Mouse (Mus musculus) megakaryocyte, embryonic 14.5 days (primary cell): Measurements from ENCODE around the gene Gm20388. TPM values are rescaled to one million over a fixed set of nuclear protein-coding genes. Genes with fewer than 3 reads are reported as not detected.
A peak's percentile ranks its signal among the peaks of the same experiment; 100 is the strongest.

ENCODE experiments used
- H3K27me3 ChIP-seq: replicated peaks from 2 replicates; pipeline ENCODE3; 2012; ENCODE audit warnings: inconsistent platforms
- H3K36me3 ChIP-seq: replicated peaks from 2 replicates; pipeline ENCODE3; 2012; ENCODE audit warnings: low read length, inconsistent platforms, mixed read lengths
- H3K4me1 ChIP-seq: 2 replicates; pipeline ENCODE4 v1.6.1; 2012; ENCODE audit warnings: inconsistent platforms
- H3K4me3 ChIP-seq: replicated peaks from 2 replicates; pipeline ENCODE3; 2012; ENCODE audit warnings: moderate library complexity, mild to moderate bottlenecking, inconsistent platforms
- H3K9me3 ChIP-seq: 2 replicates; pipeline ENCODE4 v1.6.1; 2012; ENCODE audit warnings: inconsistent platforms
- FLI1 ChIP-seq: IDR thresholded peaks from 2 replicates; pipeline ENCODE4 v1.6.1; 2012; ENCODE audit warnings: low read length, inconsistent platforms, mixed read lengths
- GATA1 ChIP-seq: IDR thresholded peaks from 3 replicates; pipeline ENCODE4 v1.6.1; 2012; ENCODE audit warnings: mixed read lengths, low read length, inconsistent platforms, borderline replicate concordance
- polyA plus RNA-seq: library from polyadenylated mRNA; stranded (reverse); fragments of >175 nt; gene quantifications from 2 replicates; pipeline ENCODE4 v1.2.3, GENCODE M21; 2012; ENCODE audit warnings: low replicate concordance; ENCODE audit not compliant: insufficient read depth

Gene Gm20388
- polyA plus RNA-seq, 1 experiment = 111 TPM

- peaks cover 34% of the 10 kb centered on the region for H3K4me1 ChIP-seq
- peaks cover 78% of the 10 kb centered on the region for H3K27me3 ChIP-seq
- H3K4me3 ChIP-seq = peak overlapping the region; percentile 70
Measured at GRCm38 (mm10) chr8:122864719-122865129, 2954.1 kb downstream of the Gm20388 start.

GRCm38 (mm10) chr8:122865441-122865840, 2954.8 kb downstream of the Gm20388 start:
- Histone ChIP-seq H3K4me1 (peaks cover 40% of the 10 kb centered on the region), H3K36me3 (no peaks in the 10 kb centered on the region), H3K27me3 (peaks cover 75% of the 10 kb centered on the region), H3K4me3 (peak overlapping the region; percentile 59), H3K9me3 (no peaks in the 10 kb centered on the region)
- no peak for TF ChIP-seq FLI1
- no peak for TF ChIP-seq GATA1

More at GRCm38 (mm10) chr8:122864719-122865129, 2954.1 kb downstream of the Gm20388 start:
- no peaks in the 10 kb centered on the region for H3K36me3 ChIP-seq
- no peaks in the 10 kb centered on the region for H3K9me3 ChIP-seq
- no peak for TF ChIP-seq GATA1
- TF ChIP-seq FLI1 = no peak

- no peaks in the 10 kb centered on the region for H3K36me3 ChIP-seq
- H3K9me3 ChIP-seq = no peaks in the 10 kb centered on the region
- peaks cover 68% of the 10 kb centered on the region for H3K27me3 ChIP-seq
- peaks cover 40% of the 10 kb centered on the region for H3K4me1 ChIP-seq
- no peak overlapping the region for H3K4me3 ChIP-seq
- TF ChIP-seq GATA1 = no peak
- no peak for TF ChIP-seq FLI1
Measured at GRCm38 (mm10) chr8:122866231-122866630, 2955.6 kb downstream of the Gm20388 start.

- TF ChIP-seq GATA1 = no peak
- no peak for TF ChIP-seq FLI1
- peaks cover 40% of the 10 kb centered on the region for H3K4me1 ChIP-seq
- peaks cover 60% of the 10 kb centered on the region for H3K27me3 ChIP-seq
- no peaks in the 10 kb centered on the region for H3K9me3 ChIP-seq
- no peaks in the 10 kb centered on the region for H3K36me3 ChIP-seq
- no peak overlapping the region for H3K4me3 ChIP-seq
Measured at GRCm38 (mm10) chr8:122867982-122868381, 2957.3 kb downstream of the Gm20388 start.

- H3K4me1 ChIP-seq = peaks cover 28% of the 10 kb centered on the region
- no peaks in the 10 kb centered on the region for H3K9me3 ChIP-seq
- peaks cover 42% of the 10 kb centered on the region for H3K27me3 ChIP-seq
- H3K36me3 ChIP-seq = no peaks in the 10 kb centered on the region
- peak overlapping the region; percentile 88 for H3K4me3 ChIP-seq
- no peak for TF ChIP-seq FLI1
- no peak for TF ChIP-seq GATA1
Measured at GRCm38 (mm10) chr8:122870377-122870863, 2959.8 kb downstream of the Gm20388 start.

- peaks cover 31% of the 10 kb centered on the region for H3K27me3 ChIP-seq
- TF ChIP-seq GATA1 (no peak), FLI1 (no peak)
- no peak overlapping the region for H3K4me3 ChIP-seq
- no peaks in the 10 kb centered on the region for H3K36me3 ChIP-seq
- no peaks in the 10 kb centered on the region for H3K9me3 ChIP-seq
- peaks cover 17% of the 10 kb centered on the region for H3K4me1 ChIP-seq
Measured at GRCm38 (mm10) chr8:122871663-122872062, 2961.0 kb downstream of the Gm20388 start.

- Histone ChIP-seq H3K27me3 (peaks cover 20% of the 10 kb centered on the region), H3K9me3 (no peaks in the 10 kb centered on the region), H3K4me3 (no peak overlapping the region), H3K36me3 (no peaks in the 10 kb centered on the region), H3K4me1 (peaks cover 17% of the 10 kb centered on the region)
- TF ChIP-seq GATA1 = no peak
- TF ChIP-seq FLI1 = no peak
Measured at GRCm38 (mm10) chr8:122873171-122873570, 2962.5 kb downstream of the Gm20388 start.

- peaks cover 16% of the 10 kb centered on the region for H3K4me1 ChIP-seq
- no peak overlapping the region for H3K4me3 ChIP-seq
- H3K9me3 ChIP-seq = no peaks in the 10 kb centered on the region
- peaks cover 12% of the 10 kb centered on the region for H3K27me3 ChIP-seq
- H3K36me3 ChIP-seq = peaks cover 6% of the 10 kb centered on the region
- TF ChIP-seq FLI1 = no peak
- TF ChIP-seq GATA1 = no peak
Measured at GRCm38 (mm10) chr8:122875186-122875585, 2964.5 kb downstream of the Gm20388 start.

GRCm38 (mm10) chr8:122878231-122878630, 2967.6 kb downstream of the Gm20388 start:
- Histone ChIP-seq H3K36me3 (peaks cover 31% of the 10 kb centered on the region), H3K27me3 (peaks cover 6% of the 10 kb centered on the region), H3K4me3 (no peak overlapping the region), H3K9me3 (no peaks in the 10 kb centered on the region), H3K4me1 (peaks cover 17% of the 10 kb centered on the region; the same call in 1 of the 2 replicates)
- no peak for TF ChIP-seq GATA1
- no peak for TF ChIP-seq FLI1

GRCm38 (mm10) chr8:122880302-122880701, 2969.7 kb downstream of the Gm20388 start:
- TF ChIP-seq FLI1 (no peak), GATA1 (no peak)
- no peaks in the 10 kb centered on the region for H3K9me3 ChIP-seq
- peaks cover 3% of the 10 kb centered on the region for H3K27me3 ChIP-seq
- H3K4me1 ChIP-seq = peaks cover 17% of the 10 kb centered on the region; the same call in 1 of the 2 replicates
- no peak overlapping the region for H3K4me3 ChIP-seq
- H3K36me3 ChIP-seq = peaks cover 50% of the 10 kb centered on the region

GRCm38 (mm10) chr8:122883671-122884070, 2973.0 kb downstream of the Gm20388 start:
- Histone ChIP-seq H3K36me3 (peaks cover 84% of the 10 kb centered on the region), H3K9me3 (no peaks in the 10 kb centered on the region), H3K4me3 (no peak overlapping the region), H3K27me3 (no peaks in the 10 kb centered on the region), H3K4me1 (peaks cover 15% of the 10 kb centered on the region; the same call in 1 of the 2 replicates)
- no peak for TF ChIP-seq FLI1
- no peak for TF ChIP-seq GATA1
